In the genomic region with DNA sequence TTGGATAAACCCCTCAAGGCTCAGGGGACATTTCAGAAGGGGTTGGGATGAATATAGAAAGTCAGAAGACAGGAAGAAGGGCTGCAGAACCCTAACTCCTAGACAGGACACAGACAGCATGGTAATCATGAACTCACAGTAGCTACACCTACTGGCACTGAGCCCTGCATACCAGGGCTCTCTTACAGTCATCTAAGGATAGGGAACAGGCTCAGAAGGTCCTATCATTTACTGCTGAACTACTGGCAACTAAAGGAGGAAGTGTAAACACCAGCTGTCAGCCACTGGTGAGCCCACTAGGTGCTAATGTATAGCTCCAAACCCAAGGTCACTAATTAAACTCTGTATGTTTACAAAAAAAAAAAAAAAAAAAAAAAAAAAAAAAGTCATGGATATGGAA, we compare ENCODE assay signal across 12 mouse cellular contexts. TPM values are rescaled to one million over a fixed set of nuclear protein-coding genes. Genes with fewer than 3 reads are reported as not detected.
DNase-seq lines count a peak whose midpoint lies in the region; ATAC-seq and TF ChIP-seq lines count a peak whose summit lies in the region.
"Had no signal": no experiment of that assay in that cellular context is flagged by ENCODE, and none has a peak within 500 bp of the region (broad histone marks: within the 10 kb centered on the region; RNA-seq: fewer than 3 reads in every experiment).

No protein-coding gene starts in this region.

- no peaks in the 10 kb centered on the region for H3K27me3 ChIP-seq in heart, embryonic 10.5 days (ENCODE audit: insufficient read depth, poor library complexity, severe bottlenecking)
- H3K27me3 ChIP-seq in heart, embryonic 13.5 days (replicated peaks) = no peaks in the 10 kb centered on the region
- H3K27me3 ChIP-seq in kidney, postnatal 0 days (ENCODE audit: insufficient read depth, low read length) = no peaks in the 10 kb centered on the region
- no peaks in the 10 kb centered on the region for H3K27me3 ChIP-seq in small intestine, adult 2 months (ENCODE audit: control insufficient read depth, insufficient read depth, low read length)

- no peak overlapping the region for H3K4me3 ChIP-seq in heart, embryonic 10.5 days
- H3K4me3 ChIP-seq in heart, embryonic 13.5 days = no peak overlapping the region
- H3K4me3 ChIP-seq in kidney, postnatal 0 days (replicated peaks; ENCODE audit: low read depth, low read length) = no peak overlapping the region
- H3K4me3 ChIP-seq in small intestine, adult 2 months (ENCODE audit: low read depth, low read length) = no peak overlapping the region
- H3K4me3 ChIP-seq in left cerebral cortex, adult 2 months = no peak overlapping the region

- no peak for TF ChIP-seq POLR2A in small intestine, adult 2 months (IDR thresholded peaks at IDR 0.05; ENCODE audit: low read depth, low read length)

- no peak for TF ChIP-seq CTCF in kidney, postnatal 0 days (IDR thresholded peaks at IDR 0.05; ENCODE audit: low read depth)
- no peak for TF ChIP-seq CTCF in small intestine, adult 2 months (IDR thresholded peaks at IDR 0.05; ENCODE audit: extremely low read depth, insufficient read length, insufficient replicate concordance, low read depth, low read length)
- TF ChIP-seq CTCF in left cerebral cortex, adult 2 months (IDR thresholded peaks at IDR 0.05) = no peak

- H3K4me1 ChIP-seq in heart, embryonic 10.5 days = 0 out of 2 replicates have a peak, but pooled peaks cover 3% of the 10 kb centered on the region
- peaks cover 22% of the 10 kb centered on the region for H3K4me1 ChIP-seq in heart, embryonic 13.5 days
- no peaks in the 10 kb centered on the region for H3K4me1 ChIP-seq in kidney, postnatal 0 days (replicated peaks; ENCODE audit: insufficient read depth, low read length)
- peaks cover 13% of the 10 kb centered on the region; the same call in 1 of the 2 replicates for H3K4me1 ChIP-seq in small intestine, adult 2 months (ENCODE audit: control insufficient read depth, insufficient read depth, insufficient read length, low read length)

- H3K4me2 ChIP-seq in heart, embryonic 13.5 days = no peak overlapping the region
- H3K4me2 ChIP-seq in kidney, postnatal 0 days (ENCODE audit: low read length) = no peak overlapping the region
- H3K4me2 ChIP-seq: liver, embryonic 11.5 days had no signal

- intact Hi-C loops in left cerebral cortex, adult 2 months (cut with DNase I) = loop anchor here (5.0 kb wide), 1 partner anchor 164 kb away; no protein-coding TSS in a partner anchor

- ATAC-seq in heart, embryonic 13.5 days (ENCODE audit: extremely low read depth, insufficient number of reproducible peaks, low FRiP score, low TSS enrichment) = no peak
- ATAC-seq in kidney, postnatal 0 days (replicated peaks; ENCODE audit: low FRiP score, low read depth) = no peak
- ATAC-seq: CD4-positive, CD25-positive, alpha-beta regulatory T cell, adult 4 months had no signal

- H3K9ac ChIP-seq in heart, embryonic 13.5 days = no peak overlapping the region
- H3K9ac ChIP-seq in kidney, postnatal 0 days (ENCODE audit: low read depth, low read length) = no peak overlapping the region

- peaks cover 4% of the 10 kb centered on the region; the same call in 1 of the 2 replicates for H3K36me3 ChIP-seq in heart, embryonic 10.5 days
- peaks cover 18% of the 10 kb centered on the region for H3K36me3 ChIP-seq in heart, embryonic 13.5 days
- peaks cover 3% of the 10 kb centered on the region; the same call in 1 of the 2 replicates for H3K36me3 ChIP-seq in kidney, postnatal 0 days (ENCODE audit: insufficient read depth, low read length)
- H3K36me3 ChIP-seq in small intestine, adult 2 months (ENCODE audit: control insufficient read depth, insufficient read depth, low read length) = peaks cover 2% of the 10 kb centered on the region

- DNase-seq in heart, embryonic 10.5 days (ENCODE audit: low spot score) = no peak
- DNase-seq in heart, adult 8-10 months (ENCODE audit: low spot score) = no peak
- peak; percentile 33 for DNase-seq in kidney, postnatal 0 days (ENCODE audit: low spot score)
- DNase-seq in right cerebral cortex, postnatal 25 days = no peak
- DNase-seq in left cerebral cortex, adult 2 months (ENCODE audit: extremely low spot score in 1 of 2, low spot score in 2 of 2) = no peak
- no peak for DNase-seq in left cerebral cortex, adult 18-20 months (ENCODE audit: low spot score in 2 of 2)
- DNase-seq: adrenal gland, adult 2 months; cerebellum, adult 9-10 months had no signal

- no peaks in the 10 kb centered on the region for H3K9me3 ChIP-seq in heart, embryonic 10.5 days
- H3K9me3 ChIP-seq in heart, embryonic 13.5 days = no peaks in the 10 kb centered on the region
- H3K9me3 ChIP-seq in kidney, postnatal 0 days (replicated peaks; ENCODE audit: low read length) = no peaks in the 10 kb centered on the region

- 0 out of 2 replicates have a peak overlapping the region, but pooled peaks have one; percentile 42 for H3K27ac ChIP-seq in heart, embryonic 10.5 days
- H3K27ac ChIP-seq in heart, embryonic 13.5 days (replicated peaks) = peak overlapping the region; percentile 79
- H3K27ac ChIP-seq in kidney, postnatal 0 days = peak overlapping the region; percentile 39
- H3K27ac ChIP-seq in small intestine, adult 2 months (ENCODE audit: insufficient read depth, low read depth, low read length) = peak overlapping the region; percentile 62
- no peak overlapping the region for H3K27ac ChIP-seq in left cerebral cortex, adult 2 months

RNA-seq across cellular contexts. Expression of a gene that starts 56.6 kb away (rescaled TPM):
- polyA plus RNA-seq in heart, embryonic 10.5 days (2016; fragmentation: Nextera tagmentation; extraction: Ambion mirVana) = 34.3 and 36.6 TPM in 2 replicates
- total RNA-seq in heart, adult 8-10 months (2022) = 10 to 100 TPM in 2 of 4 experiments, 1 to 10 TPM in 2; 7.8 to 12.7 (median 9.3) TPM
- 23.1 and 26.3 TPM in 2 replicates for polyA plus RNA-seq in heart, embryonic 13.5 days (2015; fragmentation: Nextera tagmentation; extraction: Ambion mirVana)
- polyA plus RNA-seq in kidney, postnatal 0 days (2015; fragmentation: Nextera tagmentation; extraction: Ambion mirVana) = 39.9 and 42.8 TPM in 2 replicates
- 3.8 and 9.5 TPM in 2 replicates for polyA plus RNA-seq in small intestine, adult 2 months (2012; rRNA removed)
- total RNA-seq in left cerebral cortex, adult 2 months (2021) = 10 to 100 TPM; 21.0 to 22.8 TPM
- total RNA-seq in left cerebral cortex, adult 18-20 months (2021) = 10 to 100 TPM; 22.4 to 24.3 TPM
